Mouse (Mus musculus): ENCODE results near the gene Klhl13. TPM values are rescaled to one million over a fixed set of nuclear protein-coding genes. Genes with fewer than 3 reads are reported as not detected.

Klhl13 gene
- total RNA-seq (2021): 10 to 100 TPM; 14.9 to 17.5 TPM
- long read RNA-seq, experiment 1, transcript Klhl13-202 (9 exons, 3,251 nt): major isoform, 5 of 13 reads
- long read RNA-seq, experiment 1, partial matches to known transcripts: 5 of 13 reads
- long read RNA-seq, experiment 1, other reads (novel, unspliced or antisense): 3 of 13 reads
- long read RNA-seq, experiment 2, partial matches to known transcripts: 0 of 4 reads
- long read RNA-seq, experiment 2, other reads (novel, unspliced or antisense): 4 of 4 reads

GRCm38 (mm10) chrX:23364514-23365381 is at the start of gene Klhl13:
Klhl13 (minus strand) TSS chrX:23365082.
- DNase-seq: peak; percentile 63 to 79

DNA sequence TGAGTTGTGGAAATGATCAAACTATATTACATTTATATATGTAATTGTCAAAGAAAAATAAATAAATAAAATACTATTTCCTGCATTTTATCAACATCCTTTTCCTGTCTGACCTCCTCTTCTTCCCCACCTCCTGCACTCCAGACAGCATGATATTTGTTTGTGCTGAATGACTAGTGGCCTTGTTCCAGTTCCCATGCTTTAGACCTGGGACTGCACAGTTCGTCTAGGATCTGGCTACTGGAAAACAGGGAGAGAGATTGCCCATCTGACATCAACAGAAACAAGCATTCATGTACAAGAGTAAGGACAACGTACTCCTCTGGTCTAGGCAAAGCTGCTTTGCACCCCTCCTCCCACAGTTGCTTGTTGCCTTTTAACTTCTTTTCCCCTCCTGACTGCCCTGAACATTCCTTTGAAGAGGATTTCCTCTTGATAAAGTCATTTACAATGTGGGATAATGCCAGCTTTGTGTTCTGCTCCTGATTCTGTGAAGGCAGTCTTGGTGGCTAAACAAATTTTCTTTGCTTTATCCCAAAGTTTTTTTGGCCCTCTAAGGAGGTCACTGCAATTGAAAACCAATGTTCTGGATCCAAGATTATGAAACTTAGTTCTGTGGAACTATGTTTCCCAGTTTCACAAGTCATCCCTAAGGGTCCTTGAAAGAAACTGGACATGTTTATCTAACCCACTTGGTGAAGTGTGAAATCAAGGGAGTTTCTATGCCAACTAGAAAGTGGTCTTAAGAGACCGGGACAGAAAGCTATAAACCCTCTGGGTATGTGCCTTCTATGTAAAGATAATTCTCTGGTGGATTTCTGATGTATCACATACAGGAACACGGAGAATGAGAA is 44.6 kb upstream of the Klhl13 start:
- no peak for DNase-seq

- DNase-seq: no peak
Measured at GRCm38 (mm10) chrX:23388716-23389115, 23.8 kb upstream of the Klhl13 start.

- no peak for DNase-seq
Measured at GRCm38 (mm10) chrX:23363441-23363840, 1.4 kb downstream of the Klhl13 start.

GRCm38 (mm10) chrX:23360446-23360845 is 4.4 kb downstream of the Klhl13 start:
- no peak for DNase-seq

DNA sequence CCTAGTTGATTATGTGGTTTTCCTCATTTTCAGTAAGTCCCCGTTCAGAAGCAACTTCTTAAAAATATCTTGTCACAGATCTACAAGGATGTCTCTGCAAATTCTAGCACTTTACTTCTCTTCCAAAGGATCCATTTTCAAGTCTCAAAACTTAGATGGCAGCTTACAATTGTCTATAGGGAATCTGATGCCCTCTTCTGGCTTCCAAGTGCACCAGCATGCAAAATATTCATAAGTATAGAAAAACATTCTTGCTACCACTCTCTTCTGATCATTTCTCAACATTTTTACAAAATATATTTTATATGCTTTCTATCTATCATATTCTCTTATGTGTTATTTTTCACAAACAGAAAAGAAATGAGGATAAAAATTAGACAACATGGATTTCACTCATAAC is 14.8 kb downstream of the Klhl13 start:
- no peak for DNase-seq

GRCm38 (mm10) chrX:23328116-23328515 is 36.8 kb downstream of the Klhl13 start:
- peak in 1 of 2 experiments; percentile 1 for DNase-seq

- no peak for DNase-seq
Measured at GRCm38 (mm10) chrX:23318857-23319256, 46.0 kb downstream of the Klhl13 start.

GRCm38 (mm10) chrX:23295952-23296598 is 68.8 kb downstream of the Klhl13 start:
- peak; percentile 49 to 60 for DNase-seq

DNA sequence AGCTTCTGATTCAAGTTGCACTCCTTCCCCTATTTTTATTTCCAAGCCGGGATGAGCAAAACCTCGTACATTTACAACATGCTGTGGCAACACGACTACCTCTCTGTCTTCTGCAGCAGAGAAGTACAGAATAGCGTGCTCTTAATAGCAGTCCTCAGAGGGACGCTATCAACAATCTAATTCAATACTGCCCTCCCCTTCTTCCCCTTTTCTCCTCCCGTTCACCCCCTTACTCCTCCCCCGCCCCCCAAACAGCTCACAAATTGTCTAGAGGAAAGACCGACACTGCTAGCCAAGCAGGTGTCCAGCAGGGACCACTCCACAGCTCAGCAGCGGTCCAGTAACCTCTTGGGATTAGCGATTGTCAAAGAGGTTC is 79.5 kb downstream of the Klhl13 start:
- no peak for DNase-seq

DNA sequence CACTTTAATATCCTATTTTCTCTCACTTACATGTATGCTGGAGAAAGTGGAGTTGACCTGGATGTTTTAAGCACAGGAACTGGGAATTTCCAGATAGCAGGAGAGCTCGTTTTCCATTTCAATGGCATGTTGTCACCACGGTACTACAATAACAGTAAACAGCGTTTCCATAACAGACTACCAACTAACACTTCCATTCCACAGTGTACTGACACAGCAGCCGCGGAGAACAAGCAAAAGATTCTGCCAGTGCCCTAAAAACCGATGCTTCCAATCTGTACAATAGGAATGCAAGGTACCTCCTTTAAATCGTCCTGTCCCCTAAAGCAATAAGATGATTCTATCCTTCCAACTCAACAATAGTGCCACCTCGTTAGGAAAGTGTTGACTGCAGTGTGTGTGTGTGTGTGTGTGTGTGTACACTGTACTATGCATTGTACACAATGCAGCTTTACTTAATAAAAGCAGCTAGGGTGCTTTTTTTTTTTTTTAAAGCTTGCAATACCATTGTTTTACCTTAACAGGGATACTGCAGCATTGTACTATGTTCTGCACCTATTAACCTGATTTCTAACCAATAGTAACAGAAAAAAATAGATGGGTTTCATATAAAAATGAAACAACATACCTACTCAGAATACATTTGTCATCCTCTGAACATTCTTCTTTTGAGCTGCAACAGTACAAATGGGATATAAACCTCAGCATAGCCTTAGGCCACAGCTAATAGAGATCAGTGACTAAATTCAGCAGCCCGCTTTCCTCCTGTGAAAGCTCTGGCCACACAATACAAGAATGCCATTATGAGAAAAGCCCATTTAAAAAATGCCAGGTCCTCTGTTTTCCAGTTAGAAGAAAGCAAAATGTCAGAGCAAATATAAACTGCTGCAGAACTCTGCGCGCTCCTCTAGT is 80.1 kb downstream of the Klhl13 start:
- DNase-seq: no peak

DNA sequence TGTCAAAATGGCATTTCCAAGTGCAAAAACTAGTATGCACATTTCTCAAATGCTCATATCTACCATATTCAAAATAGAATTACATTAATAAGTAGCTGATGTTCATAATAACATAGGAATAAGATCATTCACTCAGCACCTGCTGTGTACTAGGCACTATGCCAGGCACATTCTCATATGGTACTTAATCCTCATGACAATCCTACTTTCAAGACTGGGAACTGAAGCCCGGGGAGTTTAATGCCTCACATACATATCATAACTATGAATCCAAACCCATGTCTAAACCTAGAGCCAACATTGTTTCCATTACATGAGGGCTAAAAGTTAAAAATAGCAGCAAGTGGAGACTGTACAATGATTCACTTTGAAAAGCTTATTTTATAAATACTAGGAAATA is 97.3 kb downstream of the Klhl13 start:
- DNase-seq: no peak

DNA sequence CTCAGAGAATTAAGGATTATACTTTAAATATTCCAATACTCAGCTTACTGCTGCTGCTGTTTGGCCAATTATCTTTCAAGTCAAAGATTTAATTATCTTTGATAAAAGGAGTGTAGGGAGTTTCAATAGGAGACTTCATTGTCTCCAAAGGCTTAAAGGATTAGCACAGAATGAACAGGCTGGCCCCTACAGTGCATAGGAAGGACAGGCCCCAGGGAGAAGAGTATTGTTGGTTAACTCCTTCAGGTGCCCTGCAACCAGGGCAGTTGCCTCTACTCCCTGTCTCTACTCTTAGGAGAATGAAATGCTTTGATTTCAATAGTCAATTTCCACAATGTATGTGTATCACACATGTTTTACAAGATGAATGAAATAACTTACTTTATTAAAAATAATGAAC is 116.1 kb downstream of the Klhl13 start:
- DNase-seq: no peak

All from adrenal gland, postnatal 36 days (tissue).